ENCODE assay signal across 19 mouse cellular contexts in the genomic region with DNA sequence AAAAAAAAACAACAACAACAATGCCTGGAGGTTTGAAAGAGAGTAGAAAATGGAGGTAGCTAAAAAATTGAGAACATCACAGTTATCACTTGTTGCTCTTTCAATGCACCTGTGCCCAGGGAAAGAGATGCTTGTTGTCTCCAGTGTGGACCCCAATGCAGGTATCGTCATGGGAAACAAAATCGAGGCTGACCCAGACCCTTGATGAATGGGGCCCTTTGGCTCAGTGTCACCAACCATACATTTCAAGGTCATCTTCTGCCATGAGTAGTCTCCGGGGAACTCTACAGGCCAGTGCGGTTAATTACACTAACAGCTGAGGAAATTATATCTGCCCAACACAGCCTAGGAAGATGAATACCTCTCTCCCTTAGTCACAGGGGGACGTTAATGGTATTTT.
DNase-seq lines count a peak whose midpoint lies in the region; ATAC-seq lines count a peak whose summit lies in the region.
"Had no signal": no experiment of that assay in that cellular context is flagged by ENCODE, and none has a peak within 500 bp of the region (broad histone marks: within the 10 kb centered on the region; RNA-seq: fewer than 3 reads in every experiment).

No protein-coding gene starts in this region.

- H3K27ac ChIP-seq in hindbrain, embryonic 12.5 days: no peak overlapping the region
- H3K27ac ChIP-seq in hindbrain, embryonic 14.5 days: no peak overlapping the region
- no peak overlapping the region for H3K27ac ChIP-seq in neural tube, embryonic 11.5 days (ENCODE audit: low read depth, low read length)
- H3K27ac ChIP-seq: embryonic facial prominence, embryonic 12.5 days; gastrocnemius, adult 2 months; hindbrain, embryonic 15.5 days had no signal

- H3K9me3 ChIP-seq in hindbrain, embryonic 12.5 days (replicated peaks): no peaks in the 10 kb centered on the region
- peaks cover 3% of the 10 kb centered on the region; the same call in 1 of the 2 replicates for H3K9me3 ChIP-seq in hindbrain, embryonic 14.5 days (ENCODE audit: control insufficient read depth, low read length)
- H3K9me3 ChIP-seq in neural tube, embryonic 11.5 days (ENCODE audit: control insufficient read depth, low read length): no peaks in the 10 kb centered on the region
- H3K9me3 ChIP-seq: embryonic facial prominence, embryonic 12.5 days; heart, embryonic 12.5 days; hindbrain, embryonic 15.5 days had no signal

- 69% methylated on average over 5 of the region's 5 CpGs for WGBS in hindbrain, embryonic 12.5 days
- 58% methylated on average over 5 of the region's 5 CpGs for WGBS in hindbrain, embryonic 14.5 days
- WGBS in neural tube, embryonic 11.5 days: 59% methylated on average over 5 of the region's 5 CpGs

- H3K9ac ChIP-seq in hindbrain, embryonic 12.5 days: no peak overlapping the region
- H3K9ac ChIP-seq in hindbrain, embryonic 14.5 days: no peak overlapping the region
- H3K9ac ChIP-seq in neural tube, embryonic 11.5 days (ENCODE audit: low read length): no peak overlapping the region
- H3K9ac ChIP-seq: embryonic facial prominence, embryonic 12.5 days; heart, embryonic 12.5 days; hindbrain, embryonic 15.5 days had no signal

- ATAC-seq in hindbrain, embryonic 12.5 days (ENCODE audit: low FRiP score): peak; percentile 52; the same call in 1 of the 2 replicates
- no peak for ATAC-seq in hindbrain, embryonic 14.5 days (ENCODE audit: low FRiP score)
- no peak for ATAC-seq in neural tube, embryonic 11.5 days (ENCODE audit: insufficient read depth, low FRiP score, low TSS enrichment)
- ATAC-seq in frontal cortex, adult (ENCODE audit: low TSS enrichment): no peak
- ATAC-seq: activated CD4-positive, CD25-positive, alpha-beta regulatory T cell, adult 4 months; forebrain, embryonic 16.5 days; Patski had no signal

- DNase-seq in embryo, embryonic 11 days: peak; percentile 20
- DNase-seq in embryo, embryonic 10 days (ENCODE audit: low spot score): no peak
- DNase-seq in hindbrain, embryonic 14.5 days (ENCODE audit: low spot score): no peak
- DNase-seq in ES-CJ7 (ENCODE audit: low read depth, low spot score): peak; percentile 2
- DNase-seq in neural tube, embryonic 11.5 days (ENCODE audit: low spot score): peak; percentile 14
- DNase-seq: adrenal gland, postnatal 14 days; cerebellum, adult 11-12 months; cerebellum, adult 9-10 months; cerebellum, postnatal 25 days; gastrocnemius, adult 2 months; gastrocnemius, postnatal 25 days had no signal

- H3K4me3 ChIP-seq in hindbrain, embryonic 12.5 days: no peak overlapping the region
- H3K4me3 ChIP-seq in hindbrain, embryonic 14.5 days (replicated peaks; ENCODE audit: low read length): no peak overlapping the region
- H3K4me3 ChIP-seq in neural tube, embryonic 11.5 days (ENCODE audit: low read depth, low read length): no peak overlapping the region
- H3K4me3 ChIP-seq: embryonic facial prominence, embryonic 12.5 days; gastrocnemius, adult 2 months; heart, embryonic 12.5 days; hindbrain, embryonic 15.5 days had no signal

- no peaks in the 10 kb centered on the region for H3K36me3 ChIP-seq in hindbrain, embryonic 12.5 days
- H3K36me3 ChIP-seq in hindbrain, embryonic 14.5 days (replicated peaks; ENCODE audit: control insufficient read depth, insufficient read depth): no peaks in the 10 kb centered on the region
- H3K36me3 ChIP-seq in neural tube, embryonic 11.5 days (ENCODE audit: control insufficient read depth, insufficient read depth, low read length): no peaks in the 10 kb centered on the region
- H3K36me3 ChIP-seq: embryonic facial prominence, embryonic 12.5 days; heart, embryonic 12.5 days; hindbrain, embryonic 15.5 days had no signal

- H3K4me1 ChIP-seq in hindbrain, embryonic 12.5 days: no peaks in the 10 kb centered on the region
- no peaks in the 10 kb centered on the region for H3K4me1 ChIP-seq in hindbrain, embryonic 14.5 days (replicated peaks; ENCODE audit: control insufficient read depth, insufficient read depth, low read length)
- no peaks in the 10 kb centered on the region for H3K4me1 ChIP-seq in neural tube, embryonic 11.5 days (ENCODE audit: control insufficient read depth, insufficient read depth, low read length)
- H3K4me1 ChIP-seq: embryonic facial prominence, embryonic 12.5 days; heart, embryonic 12.5 days; hindbrain, embryonic 15.5 days had no signal

- H3K4me2 ChIP-seq in hindbrain, embryonic 12.5 days (replicated peaks): no peak overlapping the region
- H3K4me2 ChIP-seq in hindbrain, embryonic 14.5 days (replicated peaks): no peak overlapping the region
- H3K4me2 ChIP-seq in neural tube, embryonic 11.5 days (ENCODE audit: low read depth): no peak overlapping the region
- H3K4me2 ChIP-seq: embryonic facial prominence, embryonic 12.5 days; heart, embryonic 12.5 days; hindbrain, embryonic 15.5 days had no signal

- H3K27me3 ChIP-seq in hindbrain, embryonic 12.5 days: no peaks in the 10 kb centered on the region
- H3K27me3 ChIP-seq in hindbrain, embryonic 14.5 days (ENCODE audit: control insufficient read depth, insufficient read depth, low read length): no peaks in the 10 kb centered on the region
- H3K27me3 ChIP-seq in neural tube, embryonic 11.5 days (ENCODE audit: control insufficient read depth, insufficient read depth, low read length): no peaks in the 10 kb centered on the region
- H3K27me3 ChIP-seq: embryonic facial prominence, embryonic 12.5 days; heart, embryonic 12.5 days; hindbrain, embryonic 15.5 days; Patski had no signal

Comparison
In these comparisons a context has a peak if more than half of its experiments do, and no peak if none do; other contexts are left out.
1. DNase-seq: peak in embryo, embryonic 11 days (single experiment), ES-CJ7 (single experiment) and neural tube, embryonic 11.5 days (single experiment); none in embryo, embryonic 10 days (single experiment) and hindbrain, embryonic 14.5 days (single experiment).